Mouse (Mus musculus): ENCODE results near the gene Ppa2.

GRCm38 (mm10) chr3:133411768-133412167, 101.9 kb downstream of the Ppa2 start:
- TF ChIP-seq CTCF (IDR thresholded peaks at IDR 0.05 in 2 of 3, conservative IDR thresholded peaks at IDR 0.05 in 1 of 3; ENCODE audit: control insufficient read depth in 1 of 3, insufficient read depth in 1 of 3, low read depth in 2 of 3, low read length in 3 of 3, poor library complexity in 1 of 3, severe bottlenecking in 1 of 3) (no peak), GATA1 (IDR thresholded peaks at IDR 0.05; ENCODE audit: low read depth, low read length) (no peak), ZMIZ1 (IDR thresholded peaks at IDR 0.05; ENCODE audit: low read depth, low read length) (no peak)

All from MEL (cell line).